Mouse (Mus musculus) heart, postnatal 14 days (tissue): ENCODE measurements at regions not wholly inside any gene's neighbourhood (a gene's known extent, or its start where the extent isn't known, plus 50 kb on each side); places are given as distances from the start of the nearest gene placed in this dataset.
"Not testable (repeated sequence)": the region's sequence is repeated elsewhere in the genome, so short reads cannot be mapped to it uniquely, and the experiment has no call there.

ENCODE experiments used
- DNase-seq, 2 experiments: peaks; one replicate each; pipeline ENCODE4 v3.0.0; 2021 to 2022
- intact Hi-C: fragments of 180-260 bp; cut with DNase I; formaldehyde crosslinking; loops from one replicate; pipeline ENCODE4 v1.15.1; 2025

- intact Hi-C loops, result no loop called here
- no peak for DNase-seq
These were observed 124.5 kb upstream of the C9orf72 start for GRCm38 (mm10) chr4:35350465-35350864.

DNA sequence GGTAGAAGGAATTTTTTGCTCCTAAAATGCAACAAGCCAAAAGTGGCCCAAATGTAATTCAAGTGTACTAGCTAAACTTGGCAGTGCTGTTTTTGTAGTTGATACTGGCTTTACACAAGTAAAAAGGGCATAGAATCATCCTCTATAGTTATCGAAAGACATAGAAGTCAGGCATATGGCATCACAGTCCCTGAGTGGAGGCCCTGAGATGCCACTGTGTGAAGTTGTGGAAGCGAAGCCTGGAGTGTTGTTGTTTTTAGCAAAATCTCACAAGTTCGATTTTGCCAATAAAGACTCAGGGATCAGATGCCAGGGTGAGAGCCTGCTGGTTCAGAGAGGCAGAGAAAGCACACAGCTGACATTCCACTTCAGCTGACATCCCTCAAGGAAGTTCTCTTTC, 121.6 kb upstream of the C9orf72 start:
- intact Hi-C loops, result no loop called here
- no peak for DNase-seq

- intact Hi-C loops, result no loop called here
- no peak for DNase-seq
These were observed 117.8 kb upstream of the C9orf72 start for GRCm38 (mm10) chr4:35343751-35344150.

DNA sequence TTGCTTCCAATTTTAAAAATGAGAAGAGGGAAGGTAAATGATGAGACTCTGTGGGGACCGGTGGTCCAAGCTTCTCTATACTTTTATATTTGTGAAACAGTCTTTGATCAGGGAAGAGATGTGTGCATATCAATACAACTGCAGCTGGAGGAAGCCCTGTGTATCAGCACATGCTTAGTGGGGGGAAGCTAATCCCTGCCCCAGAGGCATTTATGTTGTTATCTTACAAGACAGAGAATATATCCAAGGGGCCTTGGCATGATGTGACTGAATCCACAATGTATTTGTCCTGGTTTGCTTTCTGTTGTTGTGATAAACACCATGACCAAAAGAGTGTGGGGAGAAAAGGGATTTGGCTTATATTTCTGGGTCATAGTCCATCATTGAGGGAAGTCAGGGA, 105.2 kb upstream of the C9orf72 start:
- intact Hi-C loops, result no loop called here
- no peak for DNase-seq

DNA sequence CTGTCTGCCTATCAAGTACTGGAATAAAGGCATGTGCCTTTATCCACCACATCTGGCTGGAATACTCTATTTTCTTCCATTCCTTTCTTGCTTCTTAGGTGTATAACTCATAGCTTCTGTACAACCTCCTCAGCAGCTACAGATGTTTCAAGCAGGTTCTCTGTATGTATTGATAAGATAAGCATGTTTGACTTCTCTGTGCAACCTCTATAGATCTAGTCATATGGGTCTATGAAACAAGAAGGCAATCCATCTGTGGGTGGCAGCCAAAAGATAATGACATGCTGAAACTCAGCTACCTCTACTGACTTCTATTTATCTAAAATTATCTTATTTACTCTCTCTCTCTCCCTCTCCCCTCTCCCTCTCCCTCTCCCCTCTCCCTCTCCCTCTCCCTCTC, 99.3 kb upstream of the C9orf72 start:
- no peak for DNase-seq
- intact Hi-C loops, result no loop called here

GRCm38 (mm10) chr4:35322432-35323173, 96.6 kb upstream of the C9orf72 start:
- intact Hi-C loops, result no loop called here
- DNase-seq, result no peak

DNA sequence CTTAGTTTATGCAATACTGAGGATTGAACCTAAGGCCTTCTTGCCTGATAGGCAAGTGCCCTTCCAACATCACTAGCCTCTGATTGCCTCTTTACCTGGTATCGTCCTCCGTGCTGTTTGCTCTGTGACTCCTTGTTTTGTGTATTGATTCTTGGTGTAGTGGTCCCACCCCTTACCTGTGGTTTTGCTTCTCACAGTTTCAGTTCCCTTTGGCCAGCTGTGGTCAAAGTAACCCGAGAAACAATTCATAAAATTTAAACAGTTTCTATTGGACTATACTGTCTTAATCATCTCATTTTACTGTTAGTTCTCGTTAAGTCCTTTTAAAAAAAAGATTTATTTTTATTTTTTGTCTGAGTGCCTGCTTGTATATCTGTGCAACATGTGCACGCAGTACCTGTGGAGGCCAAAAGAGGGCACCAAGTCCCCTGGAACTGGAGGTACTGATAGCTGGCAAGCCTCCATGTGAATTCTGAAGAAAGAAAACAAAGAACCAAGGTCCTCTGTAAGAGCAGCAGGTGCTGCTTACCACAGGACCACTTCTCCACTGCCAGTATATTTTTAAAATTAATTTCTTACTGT, 84.5 kb upstream of the C9orf72 start:
- intact Hi-C loops, result no loop called here
- peak; percentile 4 to 34 for DNase-seq

- intact Hi-C loops, result no loop called here
- no peak for DNase-seq
These were observed 82.2 kb upstream of the C9orf72 start for GRCm38 (mm10) chr4:35308221-35308620.

GRCm38 (mm10) chr4:35305210-35305609, 79.2 kb upstream of the C9orf72 start:
- intact Hi-C loops, result no loop called here

DNA sequence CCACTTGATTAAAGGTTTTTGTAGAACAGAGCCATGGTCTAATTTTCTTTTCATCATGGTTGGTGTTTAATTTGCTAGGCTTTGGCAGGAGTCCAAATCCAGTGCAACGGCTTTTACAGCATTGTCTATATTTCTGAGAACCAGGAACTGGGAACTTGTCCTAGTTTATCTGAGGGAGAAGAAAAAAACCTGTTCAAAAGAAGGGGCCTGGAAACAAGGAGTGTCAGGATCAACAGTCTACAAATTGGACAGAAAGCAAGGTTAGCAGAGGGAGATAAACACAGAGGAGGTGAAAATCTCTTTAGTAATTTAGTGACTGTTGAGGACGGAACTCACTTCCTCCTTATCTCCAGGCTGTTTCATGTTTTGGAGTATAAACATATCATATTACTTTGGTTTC, 74.9 kb upstream of the C9orf72 start:
- no peak for DNase-seq
- intact Hi-C loops, result no loop called here

More at GRCm38 (mm10) chr4:35305210-35305609, 79.2 kb upstream of the C9orf72 start:
- no peak for DNase-seq

DNA sequence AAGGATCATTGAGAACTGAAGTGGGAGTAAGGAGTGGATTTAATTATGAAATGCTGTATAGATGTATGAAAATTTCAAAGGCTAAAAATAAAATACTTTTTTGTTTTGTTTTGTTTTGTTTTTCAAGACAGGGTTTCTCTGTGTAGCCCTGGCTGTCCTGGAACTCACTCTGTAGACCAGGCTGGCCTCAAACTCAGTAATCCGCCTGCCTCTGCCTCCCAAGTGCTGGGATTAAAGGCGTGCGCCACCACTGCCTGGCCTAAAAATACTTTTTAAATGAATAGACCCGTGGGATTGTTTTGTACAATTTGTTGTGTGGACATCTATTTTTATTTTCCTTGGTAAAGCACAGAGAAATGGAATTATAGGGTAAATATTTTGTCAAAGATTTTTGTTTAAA, 74.4 kb upstream of the C9orf72 start:
- intact Hi-C loops, DNase-seq: not testable (repeated sequence)

DNA sequence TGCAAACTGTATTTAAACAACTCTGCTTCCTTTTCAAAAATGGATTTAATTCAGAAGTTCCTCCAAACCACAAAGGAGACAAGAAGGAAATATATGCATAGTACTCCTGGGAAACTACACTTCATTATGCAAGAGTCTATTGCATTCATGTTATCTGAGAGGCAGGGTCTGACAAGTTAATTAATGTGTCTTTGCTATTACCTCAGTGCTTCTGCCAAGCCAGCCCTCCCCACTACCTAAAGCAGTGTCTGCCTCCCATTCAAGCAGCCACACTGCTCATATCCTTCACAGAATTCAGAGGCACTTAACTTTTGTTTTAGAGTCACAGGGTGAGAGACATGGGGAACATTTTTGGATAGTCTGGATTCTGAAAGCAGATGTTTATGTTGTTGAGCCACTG, 58.6 kb upstream of the C9orf72 start:
- intact Hi-C loops, result no loop called here
- DNase-seq, result no peak
